Mouse (Mus musculus): ENCODE results near the gene Ptges. TPM values are rescaled to one million over a fixed set of nuclear protein-coding genes. Genes with fewer than 3 reads are reported as not detected.

Gene Ptges
- polyA plus RNA-seq (2017; shearing (Covaris generic)), result 0.27 TPM

GRCm38 (mm10) chr2:30929483-30930045 lies at the start of gene Ptges:
Gene Ptges, minus strand, starts transcription at chr2:30929863.

GRCm38 (mm10) chr2:30967352-30968327 lies 38.0 kb upstream of the Ptges start, which contains the start of gene Tor1a:
Gene Tor1a, minus strand, starts transcription at chr2:30967933.

GRCm38 (mm10) chr2:30952824-30953490 lies 23.3 kb upstream of the Ptges start, which contains the start of gene Tor1b:
Gene Tor1b, plus strand, starts transcription at chr2:30952959.

Other genes with a start within 250 kb of the Ptges start
- gene 1700001O22Rik, start 126.2 kb downstream of the Ptges start, polyA plus RNA-seq (2017; shearing (Covaris generic)), result 12.9 TPM
- gene Ntmt1, start 122.0 kb downstream of the Ptges start, polyA plus RNA-seq (2017; shearing (Covaris generic)), result 27.2 TPM
- gene Asb6, start 99.5 kb downstream of the Ptges start, polyA plus RNA-seq (2017; shearing (Covaris generic)), result 43.5 TPM
- not detected for gene Prrx2, start 94.9 kb downstream of the Ptges start, polyA plus RNA-seq (2017; shearing (Covaris generic))
- 36.3 TPM for gene Tor1b, start 23.1 kb upstream of the Ptges start, polyA plus RNA-seq (2017; shearing (Covaris generic))
- 74.5 TPM for gene Tor1a, start 38.1 kb upstream of the Ptges start, polyA plus RNA-seq (2017; shearing (Covaris generic))
- 69.6 TPM for gene BC005624, start 52.3 kb upstream of the Ptges start, polyA plus RNA-seq (2017; shearing (Covaris generic))
- 25.2 TPM for gene Usp20, start 52.4 kb upstream of the Ptges start, polyA plus RNA-seq (2017; shearing (Covaris generic))
- gene Fnbp1, start 212.1 kb upstream of the Ptges start, polyA plus RNA-seq (2017; shearing (Covaris generic)), result 100 TPM
- gene Gpr107, start 222.5 kb upstream of the Ptges start, polyA plus RNA-seq (2017; shearing (Covaris generic)), result 36.6 TPM